Mouse (Mus musculus): ENCODE data around the gene Arpin. TPM values are rescaled to one million over a fixed set of nuclear protein-coding genes. Genes with fewer than 3 reads are reported as not detected.

Arpin gene
- total and polyA plus RNA-seq, 3 experiments, result not detected

DNA sequence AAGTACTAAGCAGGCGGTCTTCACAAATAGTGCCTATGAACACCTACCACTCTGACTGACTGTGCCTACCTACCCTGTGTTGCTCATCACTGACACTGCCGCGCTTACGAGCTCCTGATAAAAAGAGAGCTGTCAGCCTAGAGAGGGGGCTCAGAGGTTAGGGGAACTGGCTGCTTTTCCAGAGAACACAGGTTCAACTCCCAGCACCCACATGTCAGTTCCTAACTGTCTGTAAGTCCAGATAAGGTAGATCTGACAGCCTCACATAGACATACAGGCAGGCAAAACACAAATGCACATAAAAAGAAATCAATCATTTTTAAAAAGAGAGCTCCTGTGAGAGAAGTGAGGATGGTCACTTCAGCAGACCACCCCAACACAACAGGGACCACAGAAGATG lies 30.0 kb downstream of the Arpin start (continued):
- TF ChIP-seq USF1 (IDR thresholded peaks at IDR 0.05; ENCODE audit: low read depth, low read length) (no peak), ZC3H11A (IDR thresholded peaks at IDR 0.05; ENCODE audit: low read depth, low read length) (no peak), RCOR1 (IDR thresholded peaks at IDR 0.05; ENCODE audit: low read depth, low read length) (no peak), TAL1 (IDR thresholded peaks at IDR 0.05; ENCODE audit: low read length) (no peak), SIN3A (IDR thresholded peaks at IDR 0.05; ENCODE audit: low read length) (0 out of 2 replicates have a peak, but pooled peaks have one; percentile 18), CHD1 (IDR thresholded peaks at IDR 0.05; ENCODE audit: low read depth, low read length) (no peak), POLR2A (IDR thresholded peaks at IDR 0.05; ENCODE audit: control insufficient read depth in 1 of 2, insufficient read depth in 1 of 2, low read depth in 1 of 2, low read length in 2 of 2, poor library complexity in 1 of 2) (no peak), SMC3 (IDR thresholded peaks at IDR 0.05; ENCODE audit: low read depth, low read length) (no peak), GATA1 (IDR thresholded peaks at IDR 0.05; ENCODE audit: low read depth, low read length) (no peak), NELFE (IDR thresholded peaks at IDR 0.05; ENCODE audit: low read depth, low read length) (no peak), NRF1 (IDR thresholded peaks at IDR 0.05; ENCODE audit: insufficient read depth, low read depth, low read length, poor library complexity, severe bottlenecking) (no peak), KAT2A (conservative IDR thresholded peaks at IDR 0.05; ENCODE audit: low read depth, low read length) (no peak), E2F4 (IDR thresholded peaks at IDR 0.05; ENCODE audit: borderline replicate concordance, low read depth, low read length) (no peak), CTCF (IDR thresholded peaks at IDR 0.05 in 2 of 3, conservative IDR thresholded peaks at IDR 0.05 in 1 of 3; ENCODE audit: control insufficient read depth in 1 of 3, insufficient read depth in 1 of 3, low read depth in 2 of 3, low read length in 3 of 3, poor library complexity in 1 of 3, severe bottlenecking in 1 of 3) (no peak)

DNA sequence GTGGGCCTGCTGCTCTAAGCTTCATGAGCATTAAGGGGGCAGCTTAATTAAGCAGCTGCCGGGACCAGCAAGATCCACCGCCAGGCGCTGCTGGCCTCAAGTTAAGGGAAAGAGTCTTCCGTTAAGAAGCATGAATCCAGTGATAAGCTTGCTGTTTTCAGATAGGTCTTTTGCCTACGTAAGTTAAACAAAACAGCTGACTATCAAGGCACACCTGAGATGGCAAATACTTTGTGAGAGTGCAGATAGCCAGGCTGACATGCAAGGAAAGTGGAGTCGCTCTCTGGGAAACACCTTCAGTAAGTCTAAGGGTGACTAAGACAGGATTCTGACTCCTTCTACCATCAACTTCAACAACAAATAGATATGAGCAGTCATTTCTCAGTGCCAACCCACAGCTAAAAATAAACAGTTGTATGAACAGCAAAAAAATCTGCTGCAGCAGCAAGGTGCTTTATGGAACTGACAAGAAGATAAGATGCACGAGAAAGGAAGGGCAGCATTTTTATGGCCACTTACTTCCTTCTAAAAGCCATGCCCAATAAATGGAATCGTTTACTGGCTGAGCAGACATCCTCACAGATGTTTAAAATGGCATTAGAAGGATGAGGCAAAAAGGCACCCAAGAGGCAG lies 31.9 kb downstream of the Arpin start:
- H3K4me3 ChIP-seq (ENCODE audit: control insufficient read depth in 1 of 2, insufficient read depth in 1 of 2, low read depth in 2 of 2, low read length in 2 of 2), result no peak overlapping the region
- H3K4me1 ChIP-seq (ENCODE audit: control insufficient read depth in 1 of 2, insufficient read depth in 2 of 2, low read length in 2 of 2), result peaks cover 48 to 49% of the 10 kb centered on the region in 2 experiments
- no peaks in the 10 kb centered on the region for H3K9me3 ChIP-seq (replicated peaks; ENCODE audit: insufficient read depth, low read length)
- peak overlapping the region; percentile 84 for H3K27ac ChIP-seq (ENCODE audit: control insufficient read depth, low read depth, low read length)
- H3K27me3 ChIP-seq (ENCODE audit: control insufficient read depth in 1 of 2, insufficient read depth in 2 of 2, low read length in 2 of 2), result no peaks in the 10 kb centered on the region
- DNase-seq (ENCODE audit: low read depth, low spot score), result peak; percentile 73
- TF ChIP-seq ELF1 (IDR thresholded peaks at IDR 0.05; ENCODE audit: low read depth, low read length) (0 out of 2 replicates have a peak, but pooled peaks have one; percentile 3), NELFE (IDR thresholded peaks at IDR 0.05; ENCODE audit: low read depth, low read length) (peak; percentile 22; the same call in 1 of the 2 replicates), GABPA (IDR thresholded peaks at IDR 0.05; ENCODE audit: low read depth, low read length) (0 out of 2 replicates have a peak, but pooled peaks have one; percentile 43), EP300 (IDR thresholded peaks at IDR 0.05; ENCODE audit: low read depth in 1 of 2, low read length in 2 of 2) (peak; percentile 55 to 80), TAL1 (IDR thresholded peaks at IDR 0.05; ENCODE audit: low read length) (peak; percentile 45), SIN3A (IDR thresholded peaks at IDR 0.05; ENCODE audit: low read length) (peak; percentile 88), MXI1 (IDR thresholded peaks at IDR 0.05; ENCODE audit: low read depth, low read length) (peak; percentile 62), MYB (IDR thresholded peaks at IDR 0.05; ENCODE audit: low read depth, low read length) (peak; percentile 75), ZNF384 (IDR thresholded peaks at IDR 0.05; ENCODE audit: low read depth, low read length) (peak; percentile 71), HCFC1 (IDR thresholded peaks at IDR 0.05; ENCODE audit: low read depth, low read length) (0 out of 2 replicates have a peak, but pooled peaks have one; percentile 15), TCF12 (IDR thresholded peaks at IDR 0.05; ENCODE audit: low read depth, low read length) (peak; percentile 88), ETS1 (IDR thresholded peaks at IDR 0.05; ENCODE audit: low read depth, low read length) (peak; percentile 99), POLR2A (IDR thresholded peaks at IDR 0.05; ENCODE audit: control insufficient read depth in 1 of 2, insufficient read depth in 1 of 2, low read depth in 1 of 2, low read length in 2 of 2, poor library complexity in 1 of 2) (no peak), TBP (IDR thresholded peaks at IDR 0.05; ENCODE audit: low read depth, low read length) (no peak), RCOR1 (IDR thresholded peaks at IDR 0.05; ENCODE audit: low read depth, low read length) (peak; percentile 58), MAZ (IDR thresholded peaks at IDR 0.05; ENCODE audit: low read depth, low read length) (peak; percentile 71), MYC (IDR thresholded peaks at IDR 0.05; ENCODE audit: low read depth, low read length) (0 out of 2 replicates have a peak, but pooled peaks have one; percentile 49), BHLHE40 (IDR thresholded peaks at IDR 0.05; ENCODE audit: borderline replicate concordance, low read depth, low read length) (peak; percentile 75; the same call in 1 of the 2 replicates), E2F4 (IDR thresholded peaks at IDR 0.05; ENCODE audit: borderline replicate concordance, low read depth, low read length) (no peak), GATA1 (IDR thresholded peaks at IDR 0.05; ENCODE audit: low read depth, low read length) (peak; percentile 65), ZC3H11A (IDR thresholded peaks at IDR 0.05; ENCODE audit: low read depth, low read length) (no peak), MEF2A (IDR thresholded peaks at IDR 0.05; ENCODE audit: extremely low read depth, insufficient replicate concordance, low read depth, low read length, poor library complexity, severe bottlenecking) (peak; percentile 90), UBTF (IDR thresholded peaks at IDR 0.05; ENCODE audit: borderline replicate concordance, insufficient read depth, low read depth, low read length) (no peak), MAFK (IDR thresholded peaks at IDR 0.05; ENCODE audit: borderline replicate concordance, low read depth, low read length) (peak; percentile 72; the same call in 1 of the 2 replicates)
- H3K36me3 ChIP-seq (ENCODE audit: control insufficient read depth in 1 of 2, insufficient read depth in 2 of 2, low read length in 2 of 2), result peaks cover 0 to 50% of the 10 kb centered on the region in 2 experiments; a peak in 2 of 4 replicates
- no peaks in the 10 kb centered on the region for H3K79me2 ChIP-seq (ENCODE audit: control insufficient read depth, insufficient read depth, low read length, poor library complexity)
- peak overlapping the region; percentile 16; the same call in 1 of the 2 replicates for H3K9ac ChIP-seq (ENCODE audit: control insufficient read depth, low read depth, low read length, poor library complexity, severe bottlenecking)

Measured in MEL (cell line).